Mouse (Mus musculus): ENCODE results near the gene Vmn2r21. TPM values are rescaled to one million over a fixed set of nuclear protein-coding genes. Genes with fewer than 3 reads are reported as not detected.
"Not testable (repeated sequence)": the region's sequence is repeated elsewhere in the genome, so short reads cannot be mapped to it uniquely, and the experiment has no call there.

The Vmn2r21 gene
- not detected for total RNA-seq (2021)
- long read RNA-seq, experiment 1, result 0 reads
- long read RNA-seq, experiment 2, result 0 reads

DNA sequence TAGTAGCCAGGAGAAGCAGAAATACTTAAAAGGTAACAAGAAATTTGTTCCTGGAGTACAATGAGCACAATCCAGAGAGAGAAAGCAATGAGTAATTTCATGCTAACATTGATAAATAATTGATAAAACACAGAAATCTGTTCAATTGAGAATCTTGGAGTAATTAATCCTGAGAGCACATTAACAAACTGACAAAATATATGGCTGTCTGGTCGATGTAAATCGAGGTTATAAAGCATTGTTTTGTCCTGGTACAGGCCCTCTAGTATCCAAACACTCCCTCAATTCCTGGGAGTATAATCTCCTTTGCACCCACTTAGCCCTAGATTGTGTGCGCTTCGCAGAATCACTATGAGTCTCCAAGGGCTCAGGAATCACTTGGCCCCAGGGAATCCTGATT lies at the start of gene Vmn2r21:
Gene Vmn2r21 (minus strand): TSS at position 101 of the 400 bp plus-strand sequence.
- H3K4me3 ChIP-seq; H3K27ac ChIP-seq; intact Hi-C loops (cut with DNase I); DNase-seq: not testable (repeated sequence)

- DNase-seq; H3K4me3 ChIP-seq; intact Hi-C loops (cut with DNase I); H3K27ac ChIP-seq: not testable (repeated sequence)
These were observed 41.5 kb upstream of the Vmn2r21 start for GRCm38 (mm10) chr6:123574698-123575097.

DNA sequence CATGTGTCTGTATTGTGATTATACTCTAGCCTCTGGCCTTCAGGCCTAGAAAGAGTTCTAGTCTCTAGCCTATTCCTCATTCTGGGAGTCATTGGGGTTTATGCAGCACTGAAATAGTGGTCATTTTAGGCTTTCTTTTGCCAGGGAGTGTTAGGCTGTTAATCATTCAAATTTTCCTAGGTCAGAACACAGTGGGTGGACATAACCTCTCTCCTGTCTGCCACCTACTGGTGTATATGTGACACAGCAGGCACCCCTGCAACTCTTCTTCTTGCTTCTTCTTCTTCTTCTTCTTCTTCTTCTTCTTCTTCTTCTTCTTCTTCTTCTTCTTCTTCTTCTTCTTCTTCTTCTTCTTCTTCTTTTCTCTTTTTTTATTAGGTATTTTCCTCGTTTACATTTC lies 6.5 kb upstream of the Vmn2r21 start:
- DNase-seq; intact Hi-C loops (cut with DNase I); H3K4me3 ChIP-seq: not testable (repeated sequence)

DNA sequence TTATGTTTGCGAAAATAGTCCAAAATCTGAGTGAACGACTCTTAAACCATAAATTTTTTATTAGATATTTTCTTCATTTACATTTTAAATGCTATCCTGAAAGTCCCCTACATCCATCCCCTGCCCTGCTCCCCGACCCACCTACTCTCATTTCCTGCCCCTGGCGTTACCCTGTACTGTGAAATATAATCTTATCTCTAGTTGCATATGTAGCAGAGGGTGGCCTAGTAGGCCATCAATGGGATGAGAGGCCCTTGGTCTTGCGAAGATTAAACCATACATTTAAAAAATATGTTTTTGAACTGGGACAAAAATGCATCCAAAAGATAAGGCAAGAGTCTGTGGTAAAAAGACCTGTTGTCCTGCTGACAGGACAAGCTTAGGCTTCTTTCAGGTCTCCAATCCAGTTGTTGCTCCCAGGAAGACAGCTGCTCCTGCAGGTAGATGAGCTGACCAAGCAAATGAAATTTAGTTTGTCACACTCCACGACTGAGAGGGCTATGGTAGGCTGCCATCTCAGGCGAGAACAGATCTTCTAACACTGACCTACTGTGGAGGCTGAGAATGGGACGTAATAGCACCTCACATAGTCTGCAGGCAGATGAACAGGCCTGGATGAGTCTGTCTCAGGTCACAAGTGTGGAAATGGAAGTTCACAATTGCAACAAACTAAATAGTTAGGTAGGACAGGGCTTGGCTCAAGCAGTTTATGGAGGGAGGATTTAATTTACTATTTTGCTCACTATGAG lies 10.8 kb downstream of the Vmn2r21 start:
- DNase-seq; intact Hi-C loops (cut with DNase I): not testable (repeated sequence)

More for the DNA sequence above, 6.5 kb upstream of the Vmn2r21 start:
- H3K27ac ChIP-seq, result not testable (repeated sequence)

DNA sequence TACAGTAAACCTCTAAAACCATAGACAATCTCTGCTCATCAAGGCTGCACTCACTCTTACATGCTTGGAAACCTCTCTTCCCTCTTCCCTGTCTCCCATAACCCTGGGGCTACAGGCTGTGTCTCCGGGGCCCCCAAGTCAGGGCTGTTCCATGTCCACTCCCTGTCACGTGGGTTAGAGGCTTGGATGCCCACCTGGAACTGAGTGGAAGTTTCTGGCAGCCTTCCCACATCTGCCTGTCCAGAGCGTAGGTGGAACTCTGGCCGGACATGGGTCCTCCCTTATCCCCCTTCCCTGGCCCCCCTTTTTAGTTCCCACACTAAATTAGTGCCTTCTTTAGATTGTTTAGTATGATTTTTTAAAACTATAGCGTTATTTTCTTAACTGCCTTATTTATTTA lies 60.2 kb downstream of the Vmn2r21 start:
- H3K4me3 ChIP-seq; intact Hi-C loops (cut with DNase I); DNase-seq; H3K27ac ChIP-seq: not testable (repeated sequence)

More for the DNA sequence above, 10.8 kb downstream of the Vmn2r21 start:
- not testable (repeated sequence) for H3K4me3 ChIP-seq, H3K27ac ChIP-seq

GRCm38 (mm10) chr6:123472458-123472987 lies 60.7 kb downstream of the Vmn2r21 start:
- H3K4me3 ChIP-seq; H3K27ac ChIP-seq; DNase-seq; intact Hi-C loops (cut with DNase I): not testable (repeated sequence)

GRCm38 (mm10) chr6:123468651-123469050 lies 64.6 kb downstream of the Vmn2r21 start:
- H3K27ac ChIP-seq; H3K4me3 ChIP-seq; DNase-seq; intact Hi-C loops (cut with DNase I): not testable (repeated sequence)

Other genes starting within 250 kb of the Vmn2r21 start
- not detected for gene Clec4e, start 243.5 kb downstream of the Vmn2r21 start, total RNA-seq (2021)
- not detected for gene Vmn2r19, start 225.1 kb downstream of the Vmn2r21 start, total RNA-seq (2021)
- gene Vmn2r20, start 115.3 kb downstream of the Vmn2r21 start, total RNA-seq (2021), result not detected
- gene Vmn2r22, start 117.3 kb upstream of the Vmn2r21 start, total RNA-seq (2021), result not detected
- not detected for gene Vmn2r23, start 169.3 kb upstream of the Vmn2r21 start, total RNA-seq (2021)
- not detected for gene Vmn2r24, start 245.5 kb upstream of the Vmn2r21 start, total RNA-seq (2021)